ENCODE assay signal across 9 mouse cellular contexts in genomic region chr4:155173822-155174785, GRCm38 (mm10). TPM values are rescaled to one million over a fixed set of nuclear protein-coding genes. Genes with fewer than 3 reads are reported as not detected.
DNase-seq lines count a peak whose midpoint lies in the region; ATAC-seq and TF ChIP-seq lines count a peak whose summit lies in the region.
"Had no signal": no experiment of that assay in that cellular context is flagged by ENCODE, and none has a peak within 500 bp of the region (broad histone marks: within the 10 kb centered on the region; RNA-seq: fewer than 3 reads in every experiment).

No protein-coding gene starts in this region.

- H3K9ac ChIP-seq in kidney, postnatal 0 days (ENCODE audit: low read depth, low read length): peak overlapping the region; percentile 28; the same call in 1 of the 2 replicates
- peak overlapping the region; percentile 2; the same call in 1 of the 2 replicates for H3K9ac ChIP-seq in hindbrain, embryonic 14.5 days

- WGBS in kidney, postnatal 0 days: 10% methylated on average over 17 of the region's 17 CpGs
- 12% methylated on average over 16 of the region's 17 CpGs for WGBS in hindbrain, embryonic 14.5 days

- H3K36me3 ChIP-seq in kidney, postnatal 0 days (ENCODE audit: insufficient read depth, low read length): no peaks in the 10 kb centered on the region
- no peaks in the 10 kb centered on the region for H3K36me3 ChIP-seq in hindbrain, embryonic 14.5 days (replicated peaks; ENCODE audit: control insufficient read depth, insufficient read depth)
- no peaks in the 10 kb centered on the region for H3K36me3 ChIP-seq in myocyte (ENCODE audit: control insufficient read depth, insufficient read depth)

- peak overlapping the region; percentile 4 for H3ac ChIP-seq in myocyte (ENCODE audit: control insufficient read depth, insufficient read length)

- peak; percentile 26; the same call in 1 of the 2 replicates for ATAC-seq in kidney, postnatal 0 days (replicated peaks; ENCODE audit: low FRiP score, low read depth)
- ATAC-seq in hindbrain, embryonic 14.5 days (ENCODE audit: low FRiP score): no peak
- ATAC-seq: activated CD4-positive, CD25-positive, alpha-beta regulatory T cell, adult 4 months had no signal

- TF ChIP-seq POLR2A in brain, embryonic 14.5 days (IDR thresholded peaks at IDR 0.05; ENCODE audit: borderline replicate concordance, extremely low read depth, insufficient read depth, insufficient read length, poor library complexity, severe bottlenecking): no peak
- no peak for TF ChIP-seq POLR2A in myocyte (IDR thresholded peaks at IDR 0.05; ENCODE audit: insufficient read length, low read depth)

- no peaks in the 10 kb centered on the region for H3K9me3 ChIP-seq in kidney, postnatal 0 days (replicated peaks; ENCODE audit: low read length)
- no peaks in the 10 kb centered on the region for H3K9me3 ChIP-seq in hindbrain, embryonic 14.5 days (ENCODE audit: control insufficient read depth, low read length)

- peaks cover 74% of the 10 kb centered on the region for H3K79me2 ChIP-seq in myocyte (ENCODE audit: control insufficient read depth, insufficient read depth)

- TF ChIP-seq CTCF in kidney, postnatal 0 days (IDR thresholded peaks at IDR 0.05; ENCODE audit: low read depth): no peak
- no peak for TF ChIP-seq CTCF in brain, embryonic 14.5 days (IDR thresholded peaks at IDR 0.05; ENCODE audit: borderline replicate concordance, extremely low read depth, insufficient read depth, insufficient read length)

- DNase-seq in kidney, postnatal 0 days (ENCODE audit: low spot score): peak; percentile 76
- DNase-seq in kidney, adult 8-10 months: no peak
- peak; percentile 41 for DNase-seq in brain, embryonic 14.5 days (ENCODE audit: low read depth)
- no peak for DNase-seq in hindbrain, embryonic 14.5 days (ENCODE audit: low spot score)
- DNase-seq in left cerebral cortex, postnatal 4 days: no peak
- no peak for DNase-seq in adrenal gland, adult 8-10 months
- DNase-seq in cerebellum, adult 9-11 months: no peak

- no peaks in the 10 kb centered on the region for H3K27me3 ChIP-seq in kidney, postnatal 0 days (ENCODE audit: insufficient read depth, low read length)
- H3K27me3 ChIP-seq in hindbrain, embryonic 14.5 days (ENCODE audit: control insufficient read depth, insufficient read depth, low read length): no peaks in the 10 kb centered on the region
- H3K27me3 ChIP-seq in myocyte (ENCODE audit: control insufficient read depth, insufficient read depth, insufficient read length): no peaks in the 10 kb centered on the region

- H3K27ac ChIP-seq in kidney, postnatal 0 days: peak overlapping the region; percentile 97
- peak overlapping the region; percentile 89 for H3K27ac ChIP-seq in hindbrain, embryonic 14.5 days

- peaks cover 81% of the 10 kb centered on the region for H3K4me1 ChIP-seq in kidney, postnatal 0 days (replicated peaks; ENCODE audit: insufficient read depth, low read length)
- peaks cover 73% of the 10 kb centered on the region for H3K4me1 ChIP-seq in hindbrain, embryonic 14.5 days (replicated peaks; ENCODE audit: control insufficient read depth, insufficient read depth, low read length)

- no peak overlapping the region for H3K4me3 ChIP-seq in kidney, postnatal 0 days (replicated peaks; ENCODE audit: low read depth, low read length)
- no peak overlapping the region for H3K4me3 ChIP-seq in hindbrain, embryonic 14.5 days (replicated peaks; ENCODE audit: low read length)
- H3K4me3 ChIP-seq in myocyte: peak overlapping the region; percentile 17

- intact Hi-C loops in left cerebral cortex, postnatal 4 days (cut with DNase I): loop anchor here (5.0 kb wide), 1 partner anchor 43 kb away; no protein-coding TSS in a partner anchor

- peak overlapping the region; percentile 31 for H3K4me2 ChIP-seq in kidney, postnatal 0 days (ENCODE audit: low read length)
- H3K4me2 ChIP-seq in hindbrain, embryonic 14.5 days (replicated peaks): peak overlapping the region; percentile 19; the same call in 1 of the 2 replicates
- H3K4me2 ChIP-seq in myocyte (ENCODE audit: low read depth): peak overlapping the region; percentile 89

TF ChIP-seq in myocyte, 11 proteins besides CTCF, POLR2A, EP300 and RAD21:
- TF ChIP-seq MYOG (IDR thresholded peaks at IDR 0.05; ENCODE audit: control insufficient read depth in 1 of 3, insufficient read depth in 1 of 3, insufficient read length in 2 of 3, low read depth in 2 of 3) (peak; percentile 58 to 90 (median 79)), TCF3 (IDR thresholded peaks at IDR 0.05; ENCODE audit: insufficient read length, low read depth) (peak; percentile 60), REST (IDR thresholded peaks at IDR 0.05; ENCODE audit: insufficient read depth, insufficient read length) (no peak), TCF12 (IDR thresholded peaks at IDR 0.05; ENCODE audit: insufficient read depth, poor library complexity, severe bottlenecking) (peak; percentile 87), MYOD1 (IDR thresholded peaks at IDR 0.05; ENCODE audit: control insufficient read depth in 1 of 3, insufficient read length in 2 of 3, low read depth in 2 of 3) (peak; percentile 78 to 84 (median 83)), CEBPB (IDR thresholded peaks at IDR 0.05; ENCODE audit: insufficient read depth, poor library complexity, severe bottlenecking) (no peak)
TF ChIP-seq in myocyte: peak in this region for 4.

RNA-seq across cellular contexts. Expression of gene Ski, which starts 48.3 kb away (rescaled TPM):
- 15.5 TPM in 2 replicates for polyA plus RNA-seq in kidney, postnatal 0 days (2015; fragmentation: Nextera tagmentation; extraction: Ambion mirVana)
- 38.6 and 55.2 TPM in 2 replicates for polyA plus RNA-seq in brain, embryonic 14.5 days (2012; rRNA removed)
- polyA plus RNA-seq in hindbrain, embryonic 14.5 days (2014; fragmentation: Nextera tagmentation; extraction: Ambion mirVana): 15.1 and 15.6 TPM in 2 replicates
- polyA plus RNA-seq in myocyte (2012; fragmentation: generic; extraction: Trizol): 54.5 TPM
- total RNA-seq in left cerebral cortex, postnatal 4 days (2021): 100 to 1,000 TPM; 117 to 121 TPM
- total RNA-seq in adrenal gland, adult 8-10 months (2022): 10 to 100 TPM; 64.1 to 85.4 (median 69.1) TPM

Comparison
In these comparisons a context has a peak if more than half of its experiments do, and no peak if none do; other contexts are left out.
1. DNase-seq: peak in kidney, postnatal 0 days (single experiment) and brain, embryonic 14.5 days (single experiment); none in kidney, adult 8-10 months (0 of 2), hindbrain, embryonic 14.5 days (single experiment), left cerebral cortex, postnatal 4 days (single experiment), adrenal gland, adult 8-10 months (single experiment) and cerebellum, adult 9-11 months (single experiment).
2. H3K4me2 ChIP-seq: peak in every context shown above with its lines; median percentile 89 in myocyte; 31 in kidney, postnatal 0 days; 19 in hindbrain, embryonic 14.5 days.